Mouse (Mus musculus): ENCODE results near the gene Fam234b. TPM values are rescaled to one million over a fixed set of nuclear protein-coding genes. Genes with fewer than 3 reads are reported as not detected.

The Fam234b gene
- polyA plus RNA-seq, 1 experiment: 0.95 TPM

DNA sequence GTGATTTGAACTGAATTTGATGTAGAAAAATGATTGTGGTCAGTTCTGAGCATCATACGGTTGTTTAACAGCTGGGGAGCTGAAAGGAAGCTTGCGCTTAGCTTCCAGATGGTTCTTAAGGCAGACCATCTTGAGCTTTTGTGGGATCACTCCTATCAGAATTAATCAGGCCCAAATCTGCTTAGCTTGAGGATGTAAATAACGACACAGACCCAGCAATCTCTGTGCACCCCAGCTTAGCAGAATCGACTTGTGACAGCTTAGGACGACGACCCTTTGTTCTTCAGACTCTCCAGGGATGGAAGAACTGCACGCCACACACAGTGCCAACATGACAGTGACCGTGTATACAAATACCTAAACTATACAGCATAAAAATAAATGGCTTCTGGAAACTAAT, 47.8 kb downstream of the Fam234b start:
- Histone ChIP-seq H3K4me3 (replicated peaks) (no peak overlapping the region), H3K4me1 (ENCODE audit: control insufficient read depth) (no peaks in the 10 kb centered on the region; the same call in 1 of the 2 replicates), H3K9me3 (ENCODE audit: control insufficient read depth, low read length) (no peaks in the 10 kb centered on the region), H3K36me3 (ENCODE audit: control insufficient read depth) (no peaks in the 10 kb centered on the region), H3K27me3 (ENCODE audit: control insufficient read depth) (peaks cover 19% of the 10 kb centered on the region)
- no peak for TF ChIP-seq GATA1 (IDR thresholded peaks at IDR 0.05; ENCODE audit: low read length)
- TF ChIP-seq TAL1 (IDR thresholded peaks at IDR 0.05; ENCODE audit: low read length): no peak

DNA sequence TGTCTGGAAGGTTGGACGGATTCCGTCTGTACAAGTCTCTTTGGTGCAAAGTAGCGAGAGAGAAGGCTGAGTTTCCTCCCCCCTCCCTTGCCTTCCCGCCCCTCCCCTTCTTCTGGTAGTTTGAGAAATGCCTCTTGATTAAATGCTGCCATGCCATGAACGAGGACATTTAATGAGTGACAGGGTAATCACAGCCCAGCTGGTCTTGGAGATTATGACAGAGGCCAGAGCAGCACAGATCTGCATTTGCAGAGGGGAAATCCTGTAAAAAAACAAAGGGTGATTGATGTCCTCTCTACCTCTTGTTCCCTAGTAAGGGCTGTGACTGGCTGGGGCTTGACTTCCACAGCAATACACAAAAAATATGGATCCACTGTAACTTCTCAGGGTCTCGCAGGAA, 50.1 kb downstream of the Fam234b start:
- no peaks in the 10 kb centered on the region for H3K36me3 ChIP-seq (ENCODE audit: control insufficient read depth)
- H3K9me3 ChIP-seq (ENCODE audit: control insufficient read depth, low read length): no peaks in the 10 kb centered on the region
- H3K4me3 ChIP-seq (replicated peaks): no peak overlapping the region
- H3K4me1 ChIP-seq (ENCODE audit: control insufficient read depth): peaks cover 3% of the 10 kb centered on the region
- TF ChIP-seq GATA1 (IDR thresholded peaks at IDR 0.05; ENCODE audit: low read length): no peak
- TF ChIP-seq TAL1 (IDR thresholded peaks at IDR 0.05; ENCODE audit: low read length): no peak
- peaks cover 40% of the 10 kb centered on the region for H3K27me3 ChIP-seq (ENCODE audit: control insufficient read depth)

DNA sequence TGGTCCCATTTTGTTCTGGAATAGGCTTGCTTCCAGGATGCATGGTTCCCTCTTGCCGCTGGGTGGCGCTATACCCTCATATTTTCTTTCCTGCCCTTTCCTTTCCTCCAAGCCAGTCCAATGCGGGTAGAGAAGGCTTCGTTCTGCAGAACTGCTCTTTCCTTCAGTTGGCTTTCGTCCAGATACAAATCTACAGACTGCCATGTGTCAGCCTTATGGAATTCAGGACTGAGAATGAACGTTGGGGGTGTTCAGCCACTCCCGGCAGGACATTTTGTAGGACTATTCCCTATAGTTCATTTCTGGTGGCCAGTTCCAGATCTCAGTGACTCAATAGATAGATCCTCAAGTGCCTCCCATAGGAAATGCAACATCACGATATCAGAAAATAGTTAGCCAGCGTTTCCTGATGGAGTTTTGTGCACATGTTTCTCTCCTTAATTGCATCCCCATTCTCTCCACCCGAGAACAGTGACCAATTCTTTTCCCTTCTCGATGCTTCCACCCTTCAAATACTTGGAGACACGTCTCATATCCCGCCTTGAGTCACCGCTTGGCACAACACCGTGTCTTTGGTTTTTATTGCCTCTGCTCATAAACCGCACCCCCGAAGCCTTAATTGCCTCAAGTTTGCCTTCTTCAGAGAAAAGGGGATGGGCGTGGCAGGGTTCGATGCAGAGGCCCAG, 52.2 kb downstream of the Fam234b start:
- no peak overlapping the region for H3K4me3 ChIP-seq (replicated peaks)
- H3K4me1 ChIP-seq (ENCODE audit: control insufficient read depth): peaks cover 3% of the 10 kb centered on the region
- no peaks in the 10 kb centered on the region for H3K9me3 ChIP-seq (ENCODE audit: control insufficient read depth, low read length)
- no peak for TF ChIP-seq GATA1 (IDR thresholded peaks at IDR 0.05; ENCODE audit: low read length)
- peaks cover 42% of the 10 kb centered on the region for H3K27me3 ChIP-seq (ENCODE audit: control insufficient read depth)
- H3K36me3 ChIP-seq (ENCODE audit: control insufficient read depth): no peaks in the 10 kb centered on the region

DNA sequence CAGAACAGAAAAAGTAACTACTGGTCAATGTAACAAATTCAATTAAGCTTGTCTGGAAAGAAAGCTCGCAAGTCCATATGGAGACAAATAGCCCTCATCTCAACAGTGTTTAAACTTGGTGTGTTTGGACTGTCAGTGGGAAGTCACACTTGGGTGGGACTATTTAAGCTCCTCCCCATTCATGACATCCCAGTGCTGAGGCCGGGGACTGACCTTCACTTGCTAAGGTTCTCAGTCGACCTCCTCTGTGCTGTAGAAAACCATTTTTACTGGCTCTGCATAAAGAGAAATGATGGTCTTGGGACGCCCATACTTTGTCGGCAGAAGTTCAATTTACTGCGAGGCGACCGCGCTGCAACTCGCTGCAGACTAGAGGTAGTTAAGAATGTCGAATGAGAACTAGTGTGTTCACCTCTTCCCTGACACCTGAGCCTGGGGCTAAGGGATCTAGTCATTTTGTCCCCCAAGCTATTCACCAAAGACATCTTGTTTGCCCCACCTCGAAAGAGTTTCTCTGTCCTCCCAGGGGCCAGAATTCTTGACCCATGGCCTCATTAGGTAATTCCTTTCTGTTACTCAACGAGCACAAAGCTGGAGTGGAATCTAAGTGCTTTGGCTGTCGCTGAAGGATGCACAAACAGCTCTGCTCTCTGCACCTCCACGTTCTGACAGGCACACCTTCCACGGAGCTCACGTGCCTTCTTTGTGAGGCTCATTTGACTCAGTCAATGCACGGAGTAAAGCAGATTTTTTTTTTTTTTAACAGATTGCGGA, 53.3 kb downstream of the Fam234b start:
- Histone ChIP-seq H3K4me3 (replicated peaks) (no peak overlapping the region), H3K36me3 (ENCODE audit: control insufficient read depth) (no peaks in the 10 kb centered on the region), H3K27me3 (ENCODE audit: control insufficient read depth) (peaks cover 42% of the 10 kb centered on the region), H3K4me1 (ENCODE audit: control insufficient read depth) (peaks cover 3% of the 10 kb centered on the region), H3K9me3 (ENCODE audit: control insufficient read depth, low read length) (no peaks in the 10 kb centered on the region)
- no peak for TF ChIP-seq TAL1 (IDR thresholded peaks at IDR 0.05; ENCODE audit: low read length)
- no peak for TF ChIP-seq GATA1 (IDR thresholded peaks at IDR 0.05; ENCODE audit: low read length)

DNA sequence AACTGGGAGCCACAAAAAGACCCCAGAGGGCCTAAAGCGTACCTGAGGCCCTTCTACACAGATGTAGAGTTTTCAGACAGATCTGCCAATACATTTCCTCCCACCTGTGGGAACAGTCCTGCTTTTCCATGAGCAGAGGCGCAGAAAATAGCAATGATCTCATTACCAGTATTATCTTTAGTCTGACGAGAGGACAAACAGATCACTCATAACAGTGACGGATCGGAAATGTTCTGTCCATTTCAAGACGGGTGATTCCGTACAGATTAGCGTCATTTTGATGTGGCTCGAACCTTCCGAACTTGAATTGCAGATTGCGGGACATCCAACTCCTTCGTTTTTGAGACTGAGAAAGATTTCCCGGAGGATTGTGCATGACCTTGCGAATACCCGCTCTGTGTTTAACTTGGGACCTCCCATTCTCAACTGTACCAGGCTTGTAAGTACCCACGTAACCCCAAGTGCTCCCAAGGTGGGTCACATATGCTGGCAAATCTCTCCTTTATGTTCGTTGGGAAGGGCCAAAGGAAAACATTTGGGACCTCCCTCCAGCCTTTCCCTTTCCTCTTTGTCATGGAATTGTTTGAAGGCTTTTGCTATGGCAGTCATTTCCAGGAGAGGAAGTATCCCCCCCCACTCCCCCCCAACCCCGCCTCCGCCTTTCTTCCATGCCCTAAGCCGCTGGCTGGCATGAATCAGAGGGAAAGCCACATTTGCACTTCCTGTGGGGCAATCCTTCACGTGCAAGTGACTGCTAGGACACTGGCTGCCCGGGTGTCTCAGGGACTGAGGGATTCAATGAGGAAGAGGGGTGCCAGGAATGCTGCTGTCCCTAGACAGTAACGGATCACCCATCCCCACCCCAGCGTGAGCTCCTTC, 54.3 kb downstream of the Fam234b start:
- H3K36me3 ChIP-seq (ENCODE audit: control insufficient read depth): no peaks in the 10 kb centered on the region

DNA sequence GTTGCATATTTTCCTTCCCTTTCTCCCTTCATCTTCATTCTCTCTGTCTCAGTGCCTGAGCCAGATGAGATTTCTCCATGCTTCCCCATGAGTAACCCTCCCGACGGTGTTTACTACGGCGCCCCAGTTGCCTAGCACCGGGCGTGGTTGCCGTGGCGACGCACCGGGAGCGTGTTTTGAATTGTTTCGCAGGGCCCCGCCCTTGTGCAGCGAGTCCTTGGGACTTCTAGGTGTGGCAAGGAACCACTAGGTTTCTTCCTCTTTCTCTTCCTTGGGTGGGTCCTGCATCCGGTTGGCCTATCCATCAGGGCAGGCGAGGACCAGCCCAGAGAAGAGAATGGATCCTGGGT, 54.9 kb downstream of the Fam234b start:
- Histone ChIP-seq H3K4me1 (ENCODE audit: control insufficient read depth) (peaks cover 3% of the 10 kb centered on the region), H3K4me3 (replicated peaks) (no peak overlapping the region), H3K9me3 (ENCODE audit: control insufficient read depth, low read length) (no peaks in the 10 kb centered on the region), H3K36me3 (ENCODE audit: control insufficient read depth) (no peaks in the 10 kb centered on the region), H3K27me3 (ENCODE audit: control insufficient read depth) (peaks cover 39% of the 10 kb centered on the region)
- TF ChIP-seq GATA1 (IDR thresholded peaks at IDR 0.05; ENCODE audit: low read length) (no peak), TAL1 (IDR thresholded peaks at IDR 0.05; ENCODE audit: low read length) (no peak)

More for the DNA sequence above, 54.3 kb downstream of the Fam234b start:
- TF ChIP-seq GATA1 (IDR thresholded peaks at IDR 0.05; ENCODE audit: low read length): no peak
- no peak for TF ChIP-seq TAL1 (IDR thresholded peaks at IDR 0.05; ENCODE audit: low read length)
- Histone ChIP-seq H3K4me3 (replicated peaks) (no peak overlapping the region), H3K27me3 (ENCODE audit: control insufficient read depth) (peaks cover 41% of the 10 kb centered on the region), H3K9me3 (ENCODE audit: control insufficient read depth, low read length) (no peaks in the 10 kb centered on the region), H3K4me1 (ENCODE audit: control insufficient read depth) (peaks cover 3% of the 10 kb centered on the region)

DNA sequence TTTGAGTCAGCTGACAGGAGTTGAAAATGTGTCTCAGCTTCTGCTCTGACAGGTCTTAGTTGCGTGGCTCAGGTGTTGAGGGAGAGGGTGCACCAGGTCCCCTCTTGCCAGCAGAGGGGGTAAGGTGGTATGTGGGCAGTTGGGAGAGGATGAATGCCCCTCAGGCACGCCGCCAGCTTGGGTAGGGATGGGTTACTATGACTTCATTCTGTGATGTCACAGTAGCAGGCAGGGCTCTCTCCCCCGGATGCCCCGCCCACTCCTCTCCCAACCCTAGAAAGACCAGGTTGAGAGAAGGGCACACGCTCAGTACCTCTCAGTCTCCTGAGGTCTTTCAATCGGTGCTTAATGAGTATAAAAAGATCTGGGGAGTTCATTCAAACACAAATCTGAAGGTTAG, 56.4 kb downstream of the Fam234b start, which contains the start of gene Gsg1:
Gene Gsg1 (minus strand): TSS at position 199 of the 400 bp plus-strand sequence.
- no peaks in the 10 kb centered on the region for H3K36me3 ChIP-seq (ENCODE audit: control insufficient read depth)
- peaks cover 35% of the 10 kb centered on the region for H3K27me3 ChIP-seq (ENCODE audit: control insufficient read depth)
- no peak for TF ChIP-seq TAL1 (IDR thresholded peaks at IDR 0.05; ENCODE audit: low read length)
- no peak for TF ChIP-seq GATA1 (IDR thresholded peaks at IDR 0.05; ENCODE audit: low read length)
- H3K9me3 ChIP-seq (ENCODE audit: control insufficient read depth, low read length): no peaks in the 10 kb centered on the region
- H3K4me1 ChIP-seq (ENCODE audit: control insufficient read depth): peaks cover 3% of the 10 kb centered on the region
- H3K4me3 ChIP-seq (replicated peaks): no peak within 1 kb of the TSS

DNA sequence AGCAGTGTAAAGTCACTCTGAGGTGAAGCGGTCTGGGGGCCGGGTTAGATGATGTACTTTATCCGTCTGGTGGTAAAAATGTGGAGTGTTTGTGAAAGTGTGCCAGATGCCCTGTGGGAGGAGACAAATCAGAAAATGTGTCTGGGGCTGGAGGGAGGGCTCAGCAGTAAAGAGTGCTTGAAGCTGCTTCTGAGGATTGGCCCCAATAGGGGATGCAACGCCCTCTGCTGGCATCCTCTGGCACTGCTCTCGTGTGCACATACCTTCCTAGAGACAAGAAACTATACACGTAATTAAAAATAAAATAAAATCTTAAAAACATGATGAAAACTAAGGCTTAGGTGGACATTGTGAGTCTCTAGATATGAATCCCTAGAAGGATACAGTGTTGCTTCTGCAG, 62.7 kb downstream of the Fam234b start:
- Histone ChIP-seq H3K27me3 (ENCODE audit: control insufficient read depth) (no peaks in the 10 kb centered on the region), H3K4me3 (replicated peaks) (no peak overlapping the region), H3K4me1 (ENCODE audit: control insufficient read depth) (no peaks in the 10 kb centered on the region), H3K9me3 (ENCODE audit: control insufficient read depth, low read length) (peaks cover 4% of the 10 kb centered on the region), H3K36me3 (ENCODE audit: control insufficient read depth) (no peaks in the 10 kb centered on the region)
- no peak for TF ChIP-seq TAL1 (IDR thresholded peaks at IDR 0.05; ENCODE audit: low read length)

DNA sequence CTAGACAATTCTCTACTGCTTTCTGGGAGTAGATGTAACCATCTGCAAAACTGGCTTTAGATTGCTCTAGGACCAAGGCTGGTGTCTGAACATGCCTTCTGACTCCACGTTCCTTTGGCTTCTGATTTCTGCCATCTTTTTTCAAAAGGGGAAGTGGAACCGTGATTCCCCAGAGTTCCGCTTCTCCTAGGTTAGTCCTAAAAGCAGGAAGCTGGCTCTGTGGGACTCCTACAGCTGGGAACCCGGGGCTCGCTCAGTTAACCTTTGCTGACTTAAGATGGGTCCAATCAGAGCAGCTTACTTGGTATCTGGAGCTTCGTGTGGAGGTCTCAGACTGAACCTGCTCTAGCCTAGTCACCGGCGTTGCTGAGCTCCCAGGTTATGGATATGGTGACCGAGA, 63.3 kb downstream of the Fam234b start:
- no peaks in the 10 kb centered on the region for H3K36me3 ChIP-seq (ENCODE audit: control insufficient read depth)
- no peaks in the 10 kb centered on the region for H3K4me1 ChIP-seq (ENCODE audit: control insufficient read depth)
- no peak for TF ChIP-seq GATA1 (IDR thresholded peaks at IDR 0.05; ENCODE audit: low read length)
- no peak for TF ChIP-seq TAL1 (IDR thresholded peaks at IDR 0.05; ENCODE audit: low read length)
- no peak overlapping the region for H3K4me3 ChIP-seq (replicated peaks)
- H3K9me3 ChIP-seq (ENCODE audit: control insufficient read depth, low read length): peaks cover 4% of the 10 kb centered on the region
- H3K27me3 ChIP-seq (ENCODE audit: control insufficient read depth): no peaks in the 10 kb centered on the region
